Mouse (Mus musculus): ENCODE results near the gene Ssbp2.

Gene Ssbp2

GRCm38 (mm10) chr13:91741280-91742047 is 281.4 kb downstream of the Ssbp2 start, which contains the start of gene Acot12:
Gene Acot12 (plus strand): TSS chr13:91741512.
- peak; percentile 28 for DNase-seq

- no peak for DNase-seq
Observed at GRCm38 (mm10) chr13:91743180-91743579, 283.1 kb downstream of the Ssbp2 start.

GRCm38 (mm10) chr13:91746470-91746869 is 286.4 kb downstream of the Ssbp2 start:
- DNase-seq: no peak

- no peak for DNase-seq
Observed at GRCm38 (mm10) chr13:91748401-91748800, 288.3 kb downstream of the Ssbp2 start.

- no peak for DNase-seq
Observed at GRCm38 (mm10) chr13:91749981-91750380, 289.9 kb downstream of the Ssbp2 start.
